Mouse (Mus musculus) c-Kit-positive CD71-negative TER-119-negative erythroid progenitor cells, embryonic 14.5 days (primary cell): Measurements from ENCODE around the gene Epyc.
"Not testable (repeated sequence)": the region's sequence is repeated elsewhere in the genome, so short reads cannot be mapped to it uniquely, and the experiment has no call there.

Experiments
- DNase-seq: peaks from one replicate; pipeline ENCODE4 v3.0.0-alpha.2; 2013; ENCODE audit warnings: low read depth

Epyc gene

DNA sequence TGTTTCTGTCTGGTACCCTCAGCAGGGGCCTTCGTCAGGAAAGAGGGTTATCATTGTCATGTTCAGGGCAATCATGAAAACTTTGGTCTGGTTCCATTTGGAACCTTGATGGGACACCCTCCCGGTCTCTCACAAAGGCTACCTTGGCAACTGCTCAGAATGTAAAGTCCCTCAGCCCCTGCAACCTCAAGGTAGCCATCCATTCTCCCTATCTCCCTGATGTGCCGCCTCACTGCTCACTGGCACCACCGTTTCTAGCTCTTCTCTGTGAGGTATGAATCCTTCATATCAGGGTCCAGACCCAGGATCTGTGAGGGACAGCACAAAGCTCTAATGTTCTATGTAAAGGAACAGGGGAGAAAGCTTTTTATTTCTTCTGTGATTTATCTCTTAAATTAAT is 70.7 kb downstream of the Epyc start:
- DNase-seq = no peak

DNA sequence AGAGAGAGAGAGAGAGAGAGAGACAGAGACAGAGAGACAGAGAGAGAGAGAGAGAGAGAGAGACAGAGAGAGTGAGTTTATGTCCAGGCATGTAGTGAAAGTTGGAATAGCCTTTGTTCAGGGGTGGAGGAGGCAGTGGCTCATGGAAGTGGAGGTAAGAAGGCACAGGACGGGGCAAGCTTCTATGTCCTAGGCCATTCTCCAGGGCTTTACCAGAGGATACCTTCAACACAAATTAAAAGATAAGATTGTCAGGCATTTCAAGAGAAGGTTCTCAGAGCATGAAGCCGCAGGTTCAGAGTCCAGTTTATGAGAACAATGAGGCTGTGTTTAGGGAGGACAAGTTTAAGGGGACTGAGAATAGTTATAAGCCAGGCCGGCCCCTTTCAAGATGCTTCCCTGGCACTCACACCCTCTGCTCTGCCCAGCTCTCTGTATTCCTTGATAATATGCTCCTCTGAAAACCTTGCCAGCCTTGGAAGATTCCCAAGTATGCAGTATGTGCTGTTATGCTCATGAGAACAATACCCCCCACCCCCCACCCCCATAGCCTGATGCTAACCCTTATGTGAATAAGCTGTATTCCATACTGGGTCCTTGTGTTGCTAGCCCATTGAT is 71.5 kb downstream of the Epyc start:
- DNase-seq = no peak

DNA sequence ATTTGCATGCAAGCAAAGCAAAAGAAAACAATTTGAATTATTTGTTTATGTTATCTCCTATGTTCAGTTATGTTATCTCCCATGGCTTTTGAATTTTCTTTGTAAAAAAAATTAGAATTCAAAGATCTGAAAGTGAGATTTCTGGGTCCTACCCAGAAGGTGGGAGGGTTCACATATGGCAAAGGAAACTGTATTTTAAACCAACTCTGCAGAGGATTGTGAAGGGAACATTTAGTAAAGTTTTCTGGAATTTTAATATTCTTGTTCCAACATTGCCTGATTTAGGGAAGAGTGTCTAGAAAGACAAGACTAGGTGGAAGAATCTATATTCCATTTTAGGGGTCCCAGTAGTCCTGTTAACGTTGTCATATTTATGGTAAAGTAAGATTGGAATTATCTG is 73.4 kb downstream of the Epyc start:
- no peak for DNase-seq

DNA sequence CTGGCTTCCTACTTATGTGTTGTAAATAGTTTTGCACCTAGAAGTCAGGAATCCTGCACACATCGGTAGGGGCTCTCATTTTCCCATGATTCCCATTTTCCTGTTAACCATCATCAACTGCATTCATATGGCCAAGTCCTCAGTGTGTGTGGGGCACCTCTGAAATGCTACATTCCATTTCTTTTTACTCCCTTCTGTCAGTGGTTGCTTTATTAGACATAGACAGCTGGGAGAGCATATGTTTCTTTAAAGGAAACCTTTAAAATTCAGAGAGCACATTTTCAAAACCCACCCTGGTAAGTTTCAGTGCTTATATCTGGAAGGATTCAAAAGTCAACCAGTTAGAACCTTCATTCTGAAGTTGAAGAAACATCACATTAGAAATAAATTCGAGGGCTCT is 74.2 kb downstream of the Epyc start:
- no peak for DNase-seq

DNA sequence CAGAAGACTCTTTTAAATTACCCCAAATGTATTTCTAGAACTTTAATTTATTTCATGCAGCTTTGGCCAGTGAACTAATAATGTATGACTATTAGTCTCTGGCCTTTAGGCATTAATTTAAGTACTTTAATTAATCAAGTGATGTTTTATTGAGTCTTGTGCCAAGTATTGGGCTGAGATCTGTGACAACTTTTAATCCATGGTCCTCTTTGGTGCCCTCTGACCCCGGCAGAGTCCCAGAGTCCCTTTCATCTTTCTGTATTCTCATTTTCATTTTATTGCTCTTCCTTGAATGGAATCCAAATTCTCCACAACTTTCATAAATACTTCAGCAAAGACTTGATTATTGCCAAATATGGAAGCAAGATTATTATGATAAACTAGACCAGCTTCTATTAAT is 76.8 kb downstream of the Epyc start:
- DNase-seq = no peak

DNA sequence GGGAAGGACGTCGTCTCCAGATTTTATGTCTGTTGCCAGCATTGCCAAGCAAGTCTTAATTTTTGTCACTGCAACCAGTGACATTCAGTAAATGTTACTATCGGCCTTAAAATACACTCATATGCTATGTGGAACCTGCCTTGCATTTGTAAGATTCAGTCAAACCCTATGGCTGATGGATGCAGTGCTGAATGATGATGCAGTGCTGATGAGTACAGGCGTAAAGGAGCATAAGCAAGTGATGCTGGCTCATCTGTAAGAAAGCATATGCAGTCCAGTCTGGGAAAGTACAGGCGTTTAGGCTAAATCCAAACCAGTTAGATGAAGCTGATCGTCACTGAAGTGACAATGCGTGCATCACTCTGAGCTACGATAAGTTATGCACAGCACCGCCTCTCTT is 78.8 kb downstream of the Epyc start:
- DNase-seq = no peak

DNA sequence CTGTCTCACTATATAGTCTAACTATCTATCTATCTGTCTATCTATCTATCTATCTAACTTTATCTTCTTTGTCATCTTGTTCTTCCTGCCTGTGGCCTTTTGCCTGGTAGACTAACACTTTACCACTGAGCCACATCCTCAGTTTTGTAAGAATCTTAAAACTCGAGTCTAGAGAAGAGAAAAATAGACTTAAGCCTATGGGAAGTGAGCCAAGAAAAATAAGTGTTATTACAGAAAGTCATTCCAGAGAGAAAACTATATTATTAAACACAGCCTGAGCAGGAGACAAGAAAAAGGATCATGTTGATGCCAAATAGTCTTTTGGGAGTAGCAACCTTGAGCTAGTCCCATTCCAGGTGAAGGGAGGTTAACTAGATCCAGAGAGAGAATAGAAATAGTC is 82.1 kb downstream of the Epyc start:
- no peak for DNase-seq

DNA sequence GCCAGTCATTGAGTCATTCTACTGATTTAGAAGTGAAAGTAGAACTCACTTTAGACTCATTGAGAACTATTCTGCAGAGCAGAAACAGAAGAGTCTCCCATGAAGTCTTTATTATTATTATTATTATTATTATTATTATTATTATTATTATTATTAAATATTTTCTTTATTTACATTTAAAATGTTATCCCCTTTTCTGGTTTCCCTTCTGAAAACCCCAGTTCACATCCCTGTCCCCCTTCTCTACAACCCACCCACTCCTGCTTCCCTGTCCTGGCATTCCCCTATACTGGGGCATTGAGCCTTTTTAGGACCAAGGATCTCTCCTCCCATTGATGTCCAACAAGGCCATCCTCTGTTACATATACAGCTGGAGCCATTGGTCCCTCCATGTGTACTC is 82.8 kb downstream of the Epyc start, which contains the start of gene C030005K15Rik:
Gene C030005K15Rik (minus strand): TSS at position 101 of the 400 bp plus-strand sequence.
- not testable (repeated sequence) for DNase-seq
